Mouse (Mus musculus): Measurements from ENCODE around the gene Gm10382. TPM values are rescaled to one million over a fixed set of nuclear protein-coding genes. Genes with fewer than 3 reads are reported as not detected.

Gm10382 gene
- total and polyA plus RNA-seq, 2 experiments from 2014 or later: 0.66 TPM; not detected in 1

- WGBS: 48% methylated on average over 8 of the region's 8 CpGs
- H3K4me3 ChIP-seq (ENCODE audit: low read length): no peak overlapping the region
- TF ChIP-seq CTCF (IDR thresholded peaks at IDR 0.05; ENCODE audit: low read depth): peak; percentile 76
- H3K4me2 ChIP-seq (ENCODE audit: low read depth, low read length): no peak overlapping the region
- H3K9ac ChIP-seq (replicated peaks; ENCODE audit: low read length): no peak overlapping the region
- H3K27me3 ChIP-seq (ENCODE audit: insufficient read depth, low read length): no peaks in the 10 kb centered on the region
- H3K36me3 ChIP-seq (ENCODE audit: insufficient read depth, low read length): no peaks in the 10 kb centered on the region
- H3K27ac ChIP-seq: no peak overlapping the region
- no peaks in the 10 kb centered on the region for H3K9me3 ChIP-seq (ENCODE audit: low read length)
- ATAC-seq (no peak), DNase-seq (ENCODE audit: low spot score) (peak; percentile 34)
- H3K4me1 ChIP-seq (ENCODE audit: insufficient read depth, low read length): no peaks in the 10 kb centered on the region
Measured at GRCm38 (mm10) chr5:125348487-125348886, 40.6 kb upstream of the Gm10382 start.

GRCm38 (mm10) chr5:125349391-125349790, 39.7 kb upstream of the Gm10382 start:
- no peak for ATAC-seq

GRCm38 (mm10) chr5:125351057-125351456, 38.1 kb upstream of the Gm10382 start:
- H3K4me2 ChIP-seq (ENCODE audit: low read depth, low read length): no peak overlapping the region
- 72% methylated on average over 8 of the region's 8 CpGs for WGBS
- no peaks in the 10 kb centered on the region for H3K27me3 ChIP-seq (ENCODE audit: insufficient read depth, low read length)
- TF ChIP-seq CTCF (IDR thresholded peaks at IDR 0.05; ENCODE audit: low read depth): no peak
- DNase-seq (ENCODE audit: low spot score): no peak
- H3K9ac ChIP-seq (replicated peaks; ENCODE audit: low read length): no peak overlapping the region
- H3K27ac ChIP-seq: no peak overlapping the region
- H3K4me3 ChIP-seq (ENCODE audit: low read length): no peak overlapping the region
- no peak for ATAC-seq
- no peaks in the 10 kb centered on the region; the same call in 1 of the 2 replicates for H3K4me1 ChIP-seq (ENCODE audit: insufficient read depth, low read length)
- H3K36me3 ChIP-seq (ENCODE audit: insufficient read depth, low read length): no peaks in the 10 kb centered on the region
- no peaks in the 10 kb centered on the region for H3K9me3 ChIP-seq (ENCODE audit: low read length)

More at GRCm38 (mm10) chr5:125349391-125349790, 39.7 kb upstream of the Gm10382 start:
- Histone ChIP-seq H3K4me2 (ENCODE audit: low read depth, low read length) (no peak overlapping the region), H3K4me3 (ENCODE audit: low read length) (no peak overlapping the region), H3K9ac (replicated peaks; ENCODE audit: low read length) (no peak overlapping the region), H3K9me3 (ENCODE audit: low read length) (no peaks in the 10 kb centered on the region), H3K36me3 (ENCODE audit: insufficient read depth, low read length) (no peaks in the 10 kb centered on the region), H3K4me1 (ENCODE audit: insufficient read depth, low read length) (no peaks in the 10 kb centered on the region), H3K27ac (no peak overlapping the region), H3K27me3 (ENCODE audit: insufficient read depth, low read length) (no peaks in the 10 kb centered on the region)
- WGBS: 70% methylated on average over 3 of the region's 3 CpGs
- DNase-seq (ENCODE audit: low spot score): no peak
- no peak for TF ChIP-seq CTCF (IDR thresholded peaks at IDR 0.05; ENCODE audit: low read depth)

- H3K4me1 ChIP-seq (ENCODE audit: insufficient read depth, low read length): no peaks in the 10 kb centered on the region; the same call in 1 of the 2 replicates
- H3K27ac ChIP-seq: no peak overlapping the region
- no peaks in the 10 kb centered on the region for H3K36me3 ChIP-seq (ENCODE audit: insufficient read depth, low read length)
- no peak for DNase-seq (ENCODE audit: low spot score)
- WGBS: 92% methylated on average over 5 of the region's 5 CpGs
- no peaks in the 10 kb centered on the region for H3K9me3 ChIP-seq (ENCODE audit: low read length)
- no peak for TF ChIP-seq CTCF (IDR thresholded peaks at IDR 0.05; ENCODE audit: low read depth)
- ATAC-seq: no peak
- H3K4me2 ChIP-seq (ENCODE audit: low read depth, low read length): no peak overlapping the region
- H3K9ac ChIP-seq (replicated peaks; ENCODE audit: low read length): no peak overlapping the region
- no peaks in the 10 kb centered on the region for H3K27me3 ChIP-seq (ENCODE audit: insufficient read depth, low read length)
- no peak overlapping the region for H3K4me3 ChIP-seq (ENCODE audit: low read length)
Measured at GRCm38 (mm10) chr5:125351939-125352338, 37.2 kb upstream of the Gm10382 start.

GRCm38 (mm10) chr5:125352781-125353294, 36.3 kb upstream of the Gm10382 start:
- no peaks in the 10 kb centered on the region for H3K27me3 ChIP-seq (ENCODE audit: insufficient read depth, low read length)
- TF ChIP-seq CTCF (IDR thresholded peaks at IDR 0.05; ENCODE audit: low read depth): peak; percentile 13; the same call in 1 of the 2 replicates
- H3K4me3 ChIP-seq (ENCODE audit: low read length): no peak overlapping the region
- ATAC-seq (no peak), DNase-seq (ENCODE audit: low spot score) (no peak)
- no peaks in the 10 kb centered on the region for H3K9me3 ChIP-seq (ENCODE audit: low read length)
- H3K36me3 ChIP-seq (ENCODE audit: insufficient read depth, low read length): no peaks in the 10 kb centered on the region
- H3K9ac ChIP-seq (replicated peaks; ENCODE audit: low read length): no peak overlapping the region
- H3K27ac ChIP-seq: no peak overlapping the region
- no peak overlapping the region for H3K4me2 ChIP-seq (ENCODE audit: low read depth, low read length)
- no peaks in the 10 kb centered on the region; the same call in 1 of the 2 replicates for H3K4me1 ChIP-seq (ENCODE audit: insufficient read depth, low read length)
- WGBS: 98% methylated on average over 5 of the region's 5 CpGs

GRCm38 (mm10) chr5:125354885-125355492, 34.1 kb upstream of the Gm10382 start:
- Histone ChIP-seq H3K9me3 (ENCODE audit: low read length) (no peaks in the 10 kb centered on the region), H3K4me1 (ENCODE audit: insufficient read depth, low read length) (no peaks in the 10 kb centered on the region; the same call in 1 of the 2 replicates), H3K4me2 (ENCODE audit: low read depth, low read length) (no peak overlapping the region), H3K36me3 (ENCODE audit: insufficient read depth, low read length) (no peaks in the 10 kb centered on the region), H3K27ac (peak overlapping the region; percentile 41; the same call in 1 of the 2 replicates), H3K4me3 (ENCODE audit: low read length) (no peak overlapping the region), H3K27me3 (ENCODE audit: insufficient read depth, low read length) (no peaks in the 10 kb centered on the region), H3K9ac (replicated peaks; ENCODE audit: low read length) (no peak overlapping the region)
- peak; percentile 43 for DNase-seq (ENCODE audit: low spot score)
- 55% methylated on average over 7 of the region's 7 CpGs for WGBS
- ATAC-seq: 0 out of 2 replicates have a peak, but pooled peaks have one; percentile 58
- no peak for TF ChIP-seq CTCF (IDR thresholded peaks at IDR 0.05; ENCODE audit: low read depth)

- whole genome bisulfite sequencing: 71% methylated on average over 7 of the region's 7 CpGs
- Histone ChIP-seq H3K36me3 (ENCODE audit: insufficient read depth, low read length) (no peaks in the 10 kb centered on the region), H3K27ac (peak overlapping the region; percentile 41; the same call in 1 of the 2 replicates), H3K9ac (replicated peaks; ENCODE audit: low read length) (no peak overlapping the region), H3K4me3 (ENCODE audit: low read length) (no peak overlapping the region), H3K4me2 (ENCODE audit: low read depth, low read length) (no peak overlapping the region), H3K4me1 (ENCODE audit: insufficient read depth, low read length) (no peaks in the 10 kb centered on the region; the same call in 1 of the 2 replicates), H3K27me3 (ENCODE audit: insufficient read depth, low read length) (no peaks in the 10 kb centered on the region), H3K9me3 (ENCODE audit: low read length) (no peaks in the 10 kb centered on the region)
- ATAC-seq: 0 out of 2 replicates have a peak, but pooled peaks have one; percentile 18
- DNase-seq (ENCODE audit: low spot score): no peak
- TF ChIP-seq CTCF (IDR thresholded peaks at IDR 0.05; ENCODE audit: low read depth): no peak
Measured at GRCm38 (mm10) chr5:125355650-125356049, 33.5 kb upstream of the Gm10382 start.

All from hindbrain, postnatal 0 days (tissue).